Mouse (Mus musculus) mouse embryonic stem cell (cell line): ENCODE data around the gene Col6a5.

Experiments
- in situ Hi-C, 2 experiments: fragments of 300-500 bp; cut with MboI; formaldehyde crosslinking; loops; 1 replicate in 1 of 2; 3 replicates in 1 of 2; pipeline ENCODE4 v1.14.3; 2019 to 2020; ENCODE audit warnings: low sequenced_read_pairs in 2 of 2, low pct_unique_long_range_greater_than_20kb in 1 of 2, mixed read lengths in 1 of 2; ENCODE audit not compliant: unreplicated experiment in 1 of 2

The Col6a5 gene

DNA sequence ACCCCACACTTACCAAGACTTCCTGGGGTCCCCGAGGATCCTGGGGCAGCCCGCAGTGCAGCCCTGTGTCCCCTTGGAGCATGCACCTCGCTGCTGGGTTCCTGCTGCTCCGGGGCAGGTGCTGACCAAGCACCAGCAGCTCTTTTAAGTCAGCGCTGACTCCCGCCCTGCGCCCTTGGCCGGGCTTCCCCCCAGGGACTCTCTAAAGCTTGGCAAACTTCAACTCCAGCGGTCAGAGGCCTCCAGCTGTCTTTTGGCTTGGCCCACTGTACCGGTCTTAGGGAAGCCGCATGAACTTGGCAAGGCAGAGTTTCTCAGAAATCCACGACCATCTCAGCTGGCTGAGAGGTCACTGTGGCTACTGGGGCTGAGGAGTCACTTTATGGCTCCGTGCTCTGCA is at the start of gene Col6a5:
Gene Col6a5, minus strand, starts transcription at position 111 of the 400 bp plus-strand sequence.
- in situ Hi-C loops: no loop called here

DNA sequence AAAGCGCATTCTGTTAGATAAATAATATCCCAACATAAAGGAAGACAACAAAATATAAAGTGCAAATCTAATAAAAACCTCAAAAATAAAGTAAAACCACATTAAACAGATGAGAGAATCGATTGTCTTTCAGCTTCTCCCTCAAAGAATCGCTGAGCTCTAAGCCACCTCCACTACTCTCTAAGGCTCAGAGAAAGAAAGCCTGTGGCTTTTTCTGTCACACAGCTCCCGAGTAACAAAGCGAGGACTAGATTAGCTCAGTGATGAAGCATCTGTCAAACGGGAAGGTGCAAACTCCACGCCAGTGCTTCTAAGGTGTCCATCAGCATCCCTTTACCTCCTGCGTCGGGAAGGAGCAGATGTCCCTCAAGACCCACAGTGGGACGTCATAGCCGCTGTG is 37.5 kb upstream of the Col6a5 start:
- in situ Hi-C loops: no loop called here

DNA sequence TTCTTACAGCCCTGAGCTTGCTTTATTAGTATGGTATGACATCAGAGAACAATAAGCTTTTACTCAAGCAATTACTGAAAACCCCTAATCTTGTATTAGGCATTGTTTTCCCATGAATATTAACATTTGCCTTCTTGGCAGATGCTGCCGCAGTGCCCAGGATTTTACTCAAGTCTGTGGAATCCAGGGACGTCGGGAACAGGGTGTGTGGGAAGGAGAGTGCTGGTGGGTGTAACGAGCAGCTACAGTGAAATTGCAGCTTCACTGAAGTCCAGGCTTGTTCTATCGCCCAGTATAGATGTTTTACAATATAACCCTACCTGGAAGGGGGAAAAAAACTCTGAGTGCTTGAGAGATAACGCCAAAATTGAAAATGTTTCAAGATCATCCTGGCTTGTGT is 32.0 kb upstream of the Col6a5 start:
- in situ Hi-C loops: no loop called here

DNA sequence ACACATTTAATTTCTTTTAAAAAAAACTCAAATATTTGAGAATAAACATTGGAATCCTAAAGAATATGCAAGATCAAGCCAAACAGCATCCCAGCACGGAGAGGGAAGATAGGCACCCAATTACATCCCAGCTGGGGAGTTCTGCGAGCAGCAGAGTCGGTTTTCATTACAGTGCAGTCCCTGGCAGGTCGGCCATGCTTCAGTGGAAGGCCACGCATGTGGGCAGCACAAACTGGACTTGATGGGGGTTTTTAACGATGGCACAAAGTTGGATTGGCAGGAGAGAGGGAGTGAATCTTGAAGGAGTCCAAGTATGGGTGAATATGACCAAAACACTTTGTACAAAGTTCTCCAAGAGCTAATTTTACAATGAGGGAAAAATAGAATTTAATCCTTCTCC is 29.7 kb upstream of the Col6a5 start:
- in situ Hi-C loops: no loop called here

DNA sequence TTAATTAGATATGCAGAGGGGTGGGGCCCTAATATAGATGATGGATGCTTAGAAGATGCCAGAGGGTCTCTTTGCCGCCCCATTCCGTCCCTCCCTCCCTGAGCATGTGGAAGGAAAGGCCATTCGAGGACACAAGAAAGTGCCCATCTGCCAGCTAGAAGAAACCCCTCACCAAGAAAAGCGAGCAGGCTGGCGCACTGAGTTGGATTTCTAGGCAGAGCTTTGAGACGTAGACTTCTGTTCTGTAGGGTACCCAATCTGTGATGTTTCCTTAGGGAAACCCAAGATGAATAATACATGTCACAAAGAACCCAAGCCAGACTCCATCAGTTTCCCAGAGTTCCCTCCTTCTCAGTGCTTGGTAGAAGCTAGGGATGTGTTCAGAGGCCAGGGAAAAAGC is 29.0 kb upstream of the Col6a5 start:
- in situ Hi-C loops: loop anchor here in 1 of 2 experiments (10.0 kb wide), 1 partner anchor 295 kb away; no protein-coding TSS in a partner anchor

DNA sequence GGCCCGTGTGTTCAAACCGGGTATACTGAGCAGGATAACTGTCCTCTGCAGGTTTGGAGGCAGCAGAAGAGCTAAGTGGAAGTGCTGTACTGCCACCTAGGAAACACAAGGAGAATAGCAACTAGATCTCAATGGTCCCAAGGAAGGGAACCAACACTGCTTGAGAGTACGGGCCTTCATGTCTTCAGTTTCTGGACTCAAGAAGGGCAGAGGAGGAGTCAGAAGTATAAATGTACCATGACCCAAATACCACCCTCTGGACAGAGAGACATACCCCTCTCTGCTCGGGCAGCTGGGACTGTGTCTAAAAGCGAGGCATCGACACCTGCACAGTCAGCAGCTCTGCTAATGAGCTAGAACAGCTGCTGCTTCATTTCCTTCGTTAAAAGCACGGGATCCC is 27.7 kb upstream of the Col6a5 start:
- in situ Hi-C loops: loop anchor here in 1 of 2 experiments (10.0 kb wide), 1 partner anchor 293 kb away; no protein-coding TSS in a partner anchor

DNA sequence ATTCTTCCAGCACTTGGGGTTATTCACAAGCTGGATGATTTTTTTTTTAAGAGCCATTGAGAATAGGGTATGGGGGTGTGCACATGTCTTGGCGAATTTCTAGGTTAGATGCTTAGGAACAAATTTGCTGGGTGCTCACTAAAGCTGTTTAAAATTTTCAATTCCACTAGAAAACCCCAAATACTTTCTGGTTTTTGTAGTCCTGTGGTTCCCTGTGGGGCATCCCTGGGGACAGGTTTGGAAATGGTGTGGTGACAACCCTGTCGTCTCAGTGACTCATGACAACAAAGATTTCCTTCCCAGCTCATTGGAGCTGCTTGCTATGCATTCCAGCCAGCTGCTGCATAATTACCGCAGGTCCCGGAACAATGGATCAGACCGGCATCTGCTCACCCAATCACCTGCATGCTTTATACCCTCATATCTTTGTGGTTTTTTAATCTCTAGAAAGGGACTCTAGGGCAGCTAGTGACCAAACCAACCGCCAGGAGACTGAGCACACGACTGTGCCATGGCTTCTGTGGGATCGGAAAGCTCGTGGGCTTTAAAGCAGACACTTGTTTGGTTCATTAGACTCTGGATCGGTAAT is 24.6 kb upstream of the Col6a5 start:
- in situ Hi-C loops: loop anchor here in 1 of 2 experiments (10.0 kb wide), 1 partner anchor 290 kb away; no protein-coding TSS in a partner anchor

DNA sequence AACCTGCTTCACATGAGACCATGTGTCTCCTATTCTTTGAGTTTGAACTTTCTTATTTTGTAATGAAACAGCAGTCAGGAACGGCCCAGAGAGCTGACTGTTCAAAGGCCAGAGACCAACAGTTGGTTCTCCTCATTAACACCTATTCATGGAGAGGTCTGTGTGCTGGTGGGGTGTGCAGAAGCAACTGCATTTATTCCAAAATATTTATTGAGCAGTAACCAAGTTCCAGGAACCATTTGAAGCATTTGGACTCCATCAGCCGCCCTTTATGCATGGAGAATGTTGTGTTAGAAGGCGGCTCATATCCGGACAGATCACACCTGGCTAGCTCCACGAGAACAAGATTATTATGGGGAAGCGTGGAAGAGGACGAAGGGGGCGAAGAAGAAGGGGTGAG is 18.0 kb upstream of the Col6a5 start:
- in situ Hi-C loops: no loop called here

DNA sequence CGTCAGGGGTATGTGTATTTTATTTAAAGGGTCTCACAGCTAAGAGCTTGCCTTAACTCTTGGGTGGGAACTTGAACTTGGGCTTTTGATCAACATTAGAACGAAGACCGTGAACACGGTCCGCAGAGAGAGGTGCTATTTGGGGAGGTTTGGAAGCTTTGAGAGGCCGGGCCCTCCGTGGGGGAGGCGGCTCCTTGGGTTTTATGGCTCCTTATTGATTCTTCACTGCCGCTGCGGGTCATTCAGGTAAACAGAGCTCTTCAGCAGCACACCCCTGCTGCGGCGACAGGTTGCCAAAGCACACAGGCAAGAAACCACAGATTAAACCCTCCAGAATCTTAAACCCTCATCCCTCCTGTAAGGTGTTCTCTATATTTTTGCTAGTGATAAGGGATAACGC is 16.4 kb upstream of the Col6a5 start:
- in situ Hi-C loops: no loop called here

DNA sequence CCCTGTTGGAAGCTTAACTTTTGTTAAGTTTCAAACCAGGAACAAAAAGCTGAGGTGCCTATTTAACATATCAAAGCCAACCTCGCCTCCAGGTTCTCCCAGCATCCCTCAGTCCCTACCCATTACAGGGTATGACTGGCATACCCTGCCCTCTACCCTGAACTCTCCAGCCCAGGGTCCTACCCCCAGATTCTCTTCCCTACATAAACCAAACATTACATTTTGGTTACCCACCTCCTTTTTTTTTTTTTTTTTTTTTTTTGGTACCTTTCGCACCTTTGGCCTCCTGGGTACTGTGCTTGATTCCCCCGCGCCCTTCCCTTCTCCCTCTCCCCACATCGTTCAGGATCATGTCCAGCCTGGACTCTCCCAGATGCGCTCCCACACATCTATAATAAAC is 15.9 kb upstream of the Col6a5 start:
- in situ Hi-C loops: no loop called here

DNA sequence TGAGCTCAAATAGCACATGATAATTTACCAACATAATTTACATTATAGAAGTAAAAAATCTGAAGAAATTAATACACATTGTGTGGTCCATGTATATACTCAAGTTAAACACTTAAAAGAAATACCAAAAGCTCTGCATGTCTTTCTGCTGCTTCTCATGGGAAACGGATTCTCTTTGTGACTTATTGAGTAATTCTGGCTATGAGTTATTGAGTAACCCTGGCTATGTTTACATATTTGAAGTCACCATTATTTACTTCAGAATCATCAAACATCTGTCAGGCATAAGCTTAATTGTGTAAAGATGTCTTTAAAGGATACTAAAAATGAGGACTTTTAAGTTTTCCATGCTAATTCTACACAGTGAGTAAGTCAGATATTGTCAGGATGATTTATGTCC is 13.3 kb upstream of the Col6a5 start:
- in situ Hi-C loops: no loop called here

DNA sequence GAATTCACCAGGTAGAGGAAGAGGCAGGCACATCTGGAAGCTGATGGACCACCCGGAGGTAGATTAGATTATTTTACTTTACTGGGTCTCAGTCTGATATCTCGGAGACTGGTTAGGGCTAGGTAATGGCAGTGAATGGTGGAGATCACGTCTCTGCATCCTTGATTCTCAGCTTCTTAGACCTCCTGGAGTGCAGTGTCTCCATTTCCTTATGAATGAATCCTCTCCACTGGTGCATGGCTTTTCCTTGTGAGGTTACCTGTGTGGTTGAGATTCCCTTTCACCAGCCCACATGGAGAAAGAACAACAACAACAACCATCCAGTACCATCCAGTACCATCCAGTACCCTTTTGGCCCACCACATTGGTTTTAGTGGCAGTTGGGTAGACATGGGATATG is 11.6 kb upstream of the Col6a5 start:
- in situ Hi-C loops: no loop called here

DNA sequence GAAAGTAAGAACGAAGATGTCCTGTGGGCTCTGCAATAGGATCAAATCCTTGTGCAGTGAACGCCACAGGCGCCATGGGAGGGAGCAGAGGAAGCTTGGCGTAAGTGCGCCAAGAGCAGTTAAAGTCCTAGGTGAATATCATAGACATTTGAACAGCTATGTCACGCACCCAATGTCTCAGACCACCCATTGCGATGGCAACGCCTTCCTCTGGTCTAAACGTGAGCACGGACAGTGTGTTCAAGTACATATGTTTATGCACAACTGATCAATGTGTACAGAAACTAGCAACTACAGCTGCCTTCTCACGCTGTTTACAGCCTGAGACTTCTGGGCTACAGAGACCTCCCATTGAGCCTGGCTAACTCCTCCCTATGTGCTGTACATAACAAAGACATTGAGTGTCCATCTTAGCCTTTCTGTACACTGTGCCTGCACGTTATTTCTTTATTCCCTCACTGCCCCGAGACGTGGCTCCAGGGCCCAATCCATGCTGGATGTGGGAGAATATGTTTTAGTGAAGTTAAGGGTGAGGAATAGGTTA is 11.0 kb upstream of the Col6a5 start:
- in situ Hi-C loops: no loop called here

DNA sequence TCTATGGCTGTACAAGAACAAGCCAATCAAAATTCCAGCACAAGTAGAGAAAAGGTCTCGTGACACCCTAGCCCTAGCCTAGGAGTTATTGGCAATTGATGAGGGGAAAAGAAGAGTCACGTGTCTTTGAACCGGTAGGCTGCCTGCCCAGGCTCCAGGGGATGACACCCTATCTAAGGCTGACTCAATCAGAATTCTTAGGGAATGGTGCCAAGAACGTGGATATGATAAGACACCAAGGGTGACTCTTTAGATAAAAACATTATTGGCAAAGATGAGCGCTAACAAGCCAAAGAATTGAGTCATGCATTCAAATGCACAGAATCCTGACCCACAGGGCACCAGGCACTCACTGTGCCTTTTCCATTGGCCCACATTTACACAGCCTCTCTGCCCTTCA is 10.5 kb upstream of the Col6a5 start:
- in situ Hi-C loops: no loop called here

DNA sequence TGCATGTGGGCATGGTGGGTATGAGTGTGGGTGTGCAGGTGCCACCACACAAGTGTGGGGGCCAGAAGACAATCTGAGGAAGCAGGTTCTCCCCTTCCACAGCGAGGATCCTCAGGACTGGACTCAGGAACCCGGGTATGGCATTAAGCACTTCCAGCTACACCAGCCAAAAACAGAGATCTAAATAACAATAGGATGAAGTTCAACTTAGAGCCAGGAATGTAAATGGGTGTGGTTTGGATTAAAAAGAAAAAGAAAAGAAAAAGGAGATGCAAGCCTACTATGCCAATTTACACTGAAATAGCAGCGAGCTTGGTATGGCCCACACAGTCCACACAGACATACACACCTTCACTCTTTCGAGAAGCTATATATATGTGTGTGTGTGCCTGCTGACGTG is 7.5 kb upstream of the Col6a5 start:
- in situ Hi-C loops: no loop called here

DNA sequence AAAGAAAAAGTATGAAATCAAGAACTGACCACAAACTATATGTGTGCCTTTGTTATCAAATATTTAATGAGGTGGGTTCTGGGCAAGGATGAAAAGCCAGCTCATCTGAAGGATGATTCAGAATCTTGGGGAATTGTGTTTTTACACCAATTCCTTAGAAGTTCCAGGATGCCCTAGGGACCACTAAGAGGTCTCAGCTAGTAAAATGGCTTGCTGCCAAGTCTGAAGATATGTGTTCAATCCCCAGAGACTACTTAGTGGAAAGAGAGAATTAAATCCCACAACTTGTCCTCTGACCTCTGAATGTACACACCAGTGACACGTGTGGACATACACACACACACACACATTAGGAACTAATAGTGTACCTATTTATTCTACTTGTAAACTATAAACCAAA is 1.3 kb downstream of the Col6a5 start:
- in situ Hi-C loops: no loop called here

DNA sequence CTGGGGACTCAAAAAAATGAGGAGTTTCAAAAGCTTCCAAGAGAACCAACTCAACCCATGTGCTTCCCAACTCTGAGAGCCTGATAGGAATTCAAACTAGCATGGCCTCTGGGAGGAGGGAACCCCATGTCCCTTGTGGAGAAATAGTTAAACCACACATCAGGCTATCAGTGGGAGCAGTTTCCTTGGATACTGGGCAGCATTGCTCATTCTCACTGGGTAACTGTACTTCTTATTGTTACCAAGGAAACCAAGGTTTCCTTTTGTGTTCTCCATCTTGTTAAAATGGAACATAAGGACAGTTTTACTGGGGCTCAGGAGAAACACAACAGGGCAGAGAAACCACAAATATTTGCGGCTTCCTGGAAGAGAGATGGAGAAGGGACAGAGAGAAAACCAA is 10.7 kb downstream of the Col6a5 start:
- in situ Hi-C loops: no loop called here

DNA sequence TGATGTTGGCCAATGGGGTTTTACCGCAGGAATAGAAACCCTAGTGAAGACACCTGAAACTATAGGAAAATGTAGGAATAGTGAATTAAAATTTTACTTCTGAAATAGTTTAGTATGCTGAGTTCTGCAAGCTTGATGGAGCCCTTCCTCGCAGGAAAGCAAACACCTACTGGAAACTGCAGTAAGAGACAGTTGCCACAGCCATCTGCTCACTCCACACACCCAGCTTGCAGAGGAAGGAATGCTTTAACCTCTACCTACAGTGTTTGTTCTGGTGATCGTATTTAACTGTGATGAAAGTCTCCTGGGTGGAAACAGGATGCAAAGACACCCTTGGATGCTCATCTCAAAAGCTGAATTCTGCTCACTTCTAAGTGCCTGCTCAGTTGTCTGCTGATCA is 12.9 kb downstream of the Col6a5 start:
- in situ Hi-C loops: no loop called here

DNA sequence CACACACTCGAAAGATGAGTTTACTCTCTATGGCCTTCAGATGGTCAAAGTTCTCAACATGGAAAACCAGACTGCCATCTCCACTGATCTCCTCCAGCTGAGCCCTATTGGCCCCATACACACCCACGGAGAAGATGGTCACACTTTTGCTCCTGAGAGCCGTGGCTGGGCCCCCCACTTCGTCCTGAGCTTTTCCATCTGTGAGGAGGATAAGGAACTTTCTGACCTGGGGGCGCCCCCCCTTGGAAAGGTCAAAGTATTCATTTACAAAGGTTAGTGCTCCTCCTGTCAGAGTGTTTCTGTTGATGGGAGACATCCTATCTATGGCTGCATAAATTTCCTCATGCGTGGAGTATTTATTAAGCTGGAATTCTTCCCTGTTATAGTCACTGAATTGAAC is 26.6 kb downstream of the Col6a5 start:
- in situ Hi-C loops: no loop called here

DNA sequence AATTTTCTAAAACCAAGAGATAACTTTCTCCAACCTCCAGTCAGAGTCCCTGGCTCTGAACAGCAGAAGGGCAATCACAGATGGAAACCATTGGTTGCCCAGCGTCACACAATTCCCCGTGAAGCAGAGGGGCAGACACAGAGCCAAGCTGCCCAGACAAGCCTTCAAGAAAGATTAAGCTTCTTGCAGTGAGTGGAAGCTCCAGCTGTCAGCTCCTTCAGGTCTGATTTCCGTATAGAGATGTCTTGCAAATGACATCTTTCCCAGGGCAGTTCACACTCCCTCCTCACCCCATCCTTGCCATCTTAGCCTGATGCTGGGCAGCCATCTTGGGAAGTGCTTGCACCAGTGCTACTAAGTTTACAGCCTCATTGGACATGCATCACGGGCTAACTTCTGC is 31.2 kb downstream of the Col6a5 start:
- in situ Hi-C loops: no loop called here
